Mouse (Mus musculus): ENCODE measurements around the gene Fgfr2. TPM values are rescaled to one million over a fixed set of nuclear protein-coding genes. Genes with fewer than 3 reads are reported as not detected.
A peak's percentile ranks its signal among the peaks of the same experiment; 100 is the strongest.

Fgfr2 gene
- total RNA-seq (2015) (0.41 and 0.51 TPM in 2 replicates), total RNA-seq (2017) (0.26 and 0.41 TPM in 2 replicates)

DNA sequence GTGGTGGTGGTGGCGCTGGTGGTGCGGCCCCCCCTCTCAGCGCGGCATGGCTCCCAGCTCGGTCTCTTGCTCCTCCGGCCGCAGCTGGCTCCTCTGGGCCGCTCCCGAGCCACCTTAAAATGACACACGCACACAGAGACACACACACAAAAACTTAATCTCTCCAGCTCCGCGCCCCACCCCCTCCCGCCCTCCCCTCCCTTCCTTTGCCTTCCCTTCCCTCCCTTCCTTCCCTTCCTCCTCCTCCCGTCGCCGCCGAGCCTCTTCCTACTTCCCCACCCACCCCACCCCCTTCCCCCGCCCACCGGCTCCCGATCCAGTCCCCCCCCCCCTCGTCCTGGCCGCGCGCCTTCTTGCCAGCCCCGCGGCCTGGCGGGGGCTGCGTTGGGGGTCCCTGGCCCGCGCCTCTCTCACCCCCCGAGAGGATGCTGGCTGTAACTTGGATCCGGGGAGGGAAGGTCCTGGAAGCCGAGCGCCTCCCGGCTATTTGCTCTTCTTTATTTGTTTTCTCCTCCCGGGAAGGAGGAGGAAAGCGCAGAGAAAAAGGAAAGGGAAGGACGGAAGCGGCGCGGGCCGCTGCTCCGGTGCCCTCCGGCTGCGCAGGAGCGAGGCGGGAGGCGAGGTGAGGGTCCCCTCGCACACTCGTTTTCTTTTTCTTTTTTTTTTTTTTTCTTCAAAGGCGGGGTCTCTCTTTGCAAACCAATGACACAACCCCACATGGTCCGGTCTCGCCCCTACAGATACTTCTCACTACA lies at the start of gene Fgfr2:
Fgfr2 (minus strand) TSS at position 107 of the 755 bp plus-strand sequence.
- peak; percentile 24 for ATAC-seq (ENCODE audit: poor library complexity, severe bottlenecking)

DNA sequence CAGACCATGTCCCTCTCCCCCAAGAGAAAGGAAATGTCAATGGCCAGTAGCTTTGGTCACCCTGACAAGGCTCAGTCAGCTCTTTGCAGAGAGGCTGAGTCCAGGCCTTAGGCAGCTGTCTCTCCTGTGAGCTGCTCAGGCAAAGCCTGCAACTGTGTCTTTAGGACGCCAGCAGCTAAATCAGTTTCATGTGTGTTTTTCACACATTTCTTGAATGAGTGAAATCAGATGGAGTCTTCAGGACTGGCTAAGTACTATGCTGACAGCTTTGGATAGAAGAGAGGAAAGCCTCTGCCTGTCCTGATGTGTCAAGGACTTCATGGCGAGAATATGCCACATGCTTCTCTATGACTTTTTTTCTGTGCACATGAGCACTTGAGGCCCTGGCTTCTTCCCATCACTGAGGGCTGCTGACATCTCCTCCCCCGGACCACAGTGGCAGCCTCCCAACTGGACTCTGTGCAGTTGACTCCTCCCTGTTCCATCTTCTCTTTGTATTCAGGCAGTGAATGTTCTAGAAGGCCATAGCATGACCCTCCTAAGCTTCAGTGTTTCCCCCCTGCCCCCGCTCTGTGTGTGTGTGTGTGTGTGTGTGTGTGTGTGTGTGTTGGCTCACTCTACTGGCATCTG lies 48.4 kb upstream of the Fgfr2 start:
- ATAC-seq (ENCODE audit: poor library complexity, severe bottlenecking), result no peak

DNA sequence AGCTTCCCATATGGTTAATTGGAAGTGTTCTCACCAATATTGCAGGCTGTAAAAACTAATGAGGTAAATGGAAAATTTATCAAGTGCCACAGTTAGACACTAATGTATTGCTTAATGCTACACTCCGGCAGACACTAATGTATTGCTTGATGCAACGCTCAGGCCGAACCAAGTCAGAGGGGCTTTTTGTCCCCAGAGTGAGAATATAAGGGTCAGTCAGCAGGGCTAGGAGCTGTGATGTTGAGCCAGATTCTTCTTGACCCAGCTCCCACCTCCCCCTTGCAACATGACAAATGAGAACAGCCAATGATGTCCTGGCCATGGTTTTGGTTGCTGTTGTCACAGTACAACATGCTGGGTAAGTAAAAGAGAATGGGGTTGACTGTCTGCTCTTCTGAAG lies 45.8 kb upstream of the Fgfr2 start:
- ATAC-seq (ENCODE audit: poor library complexity, severe bottlenecking), result no peak

DNA sequence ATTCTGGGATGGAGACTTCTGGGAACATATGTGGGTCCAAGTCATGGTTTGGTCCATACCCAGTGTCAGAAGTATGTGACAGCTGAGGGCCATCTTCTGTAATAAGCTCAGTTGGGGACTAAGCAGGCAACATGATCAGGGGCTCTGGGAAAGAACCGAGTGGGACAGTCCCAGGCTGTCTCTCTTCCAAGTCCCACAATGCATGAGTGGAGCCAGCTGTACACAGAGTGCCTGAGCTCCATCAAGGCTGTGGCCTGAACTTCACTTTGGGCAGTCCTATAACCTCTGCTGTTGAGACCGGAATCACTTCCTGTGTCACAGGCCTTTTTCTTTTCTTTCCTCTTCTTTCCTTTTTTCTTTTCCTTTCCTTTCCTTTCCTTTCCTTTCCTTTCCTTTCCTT lies 44.8 kb upstream of the Fgfr2 start:
- no peak for ATAC-seq (ENCODE audit: poor library complexity, severe bottlenecking)

DNA sequence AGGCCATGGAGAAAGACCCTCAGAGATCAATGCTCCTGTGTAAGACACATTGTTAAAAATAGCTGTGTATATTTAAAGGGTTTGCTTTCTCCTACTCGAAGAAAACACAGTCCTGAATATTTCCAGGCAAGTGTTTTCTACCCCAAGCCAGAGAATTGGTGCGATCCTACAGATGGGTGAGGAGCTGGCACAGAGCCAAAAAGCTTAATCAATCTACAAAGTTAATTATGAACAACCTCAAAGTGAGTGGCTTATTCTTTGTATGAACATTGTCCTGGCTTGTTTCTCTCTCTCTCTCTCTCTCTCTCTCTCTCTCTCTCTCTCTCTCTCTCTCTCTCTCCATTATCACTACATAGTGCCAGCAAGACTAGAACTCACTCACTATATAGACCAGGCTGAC lies 41.6 kb upstream of the Fgfr2 start:
- ATAC-seq (ENCODE audit: poor library complexity, severe bottlenecking), result no peak

DNA sequence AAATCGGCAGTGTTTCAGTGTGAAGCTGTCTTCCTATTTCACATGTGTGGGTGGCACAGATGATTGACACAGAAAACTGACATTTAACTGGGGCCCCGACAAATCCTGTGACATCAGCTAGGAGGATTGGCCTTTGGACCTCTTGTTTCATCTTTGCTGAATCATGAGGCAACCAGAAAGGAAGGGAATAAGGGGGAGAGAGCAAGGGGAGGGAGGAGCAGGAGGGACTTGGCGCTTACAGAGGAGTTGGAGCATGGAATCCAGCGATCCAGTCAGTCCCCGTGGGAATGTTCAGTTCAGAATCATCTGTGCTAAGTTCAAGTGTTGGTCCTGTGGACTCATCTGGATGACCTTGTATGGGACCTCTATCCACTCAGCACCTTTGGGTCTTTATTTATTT lies 39.9 kb upstream of the Fgfr2 start:
- no peak for ATAC-seq (ENCODE audit: poor library complexity, severe bottlenecking)

DNA sequence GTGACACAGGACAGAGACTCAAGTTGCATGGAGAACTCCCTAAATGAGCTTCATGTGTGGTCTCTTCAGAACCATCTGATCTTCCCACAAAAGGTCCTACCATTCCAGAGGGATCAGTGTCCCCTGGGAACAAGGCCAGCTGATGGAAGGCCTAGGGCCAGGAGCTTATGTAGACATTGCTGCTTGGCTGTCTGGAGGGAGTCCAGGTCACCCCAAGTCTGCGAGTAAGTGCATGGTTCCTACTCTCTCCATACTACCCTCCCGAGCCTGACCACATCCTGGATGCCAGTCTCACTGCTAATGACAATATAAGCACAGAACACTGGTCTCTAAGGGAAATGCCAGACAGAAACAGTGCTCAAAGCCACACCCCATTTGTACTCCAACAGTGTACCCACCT lies 39.0 kb upstream of the Fgfr2 start:
- ATAC-seq (ENCODE audit: poor library complexity, severe bottlenecking), result no peak

DNA sequence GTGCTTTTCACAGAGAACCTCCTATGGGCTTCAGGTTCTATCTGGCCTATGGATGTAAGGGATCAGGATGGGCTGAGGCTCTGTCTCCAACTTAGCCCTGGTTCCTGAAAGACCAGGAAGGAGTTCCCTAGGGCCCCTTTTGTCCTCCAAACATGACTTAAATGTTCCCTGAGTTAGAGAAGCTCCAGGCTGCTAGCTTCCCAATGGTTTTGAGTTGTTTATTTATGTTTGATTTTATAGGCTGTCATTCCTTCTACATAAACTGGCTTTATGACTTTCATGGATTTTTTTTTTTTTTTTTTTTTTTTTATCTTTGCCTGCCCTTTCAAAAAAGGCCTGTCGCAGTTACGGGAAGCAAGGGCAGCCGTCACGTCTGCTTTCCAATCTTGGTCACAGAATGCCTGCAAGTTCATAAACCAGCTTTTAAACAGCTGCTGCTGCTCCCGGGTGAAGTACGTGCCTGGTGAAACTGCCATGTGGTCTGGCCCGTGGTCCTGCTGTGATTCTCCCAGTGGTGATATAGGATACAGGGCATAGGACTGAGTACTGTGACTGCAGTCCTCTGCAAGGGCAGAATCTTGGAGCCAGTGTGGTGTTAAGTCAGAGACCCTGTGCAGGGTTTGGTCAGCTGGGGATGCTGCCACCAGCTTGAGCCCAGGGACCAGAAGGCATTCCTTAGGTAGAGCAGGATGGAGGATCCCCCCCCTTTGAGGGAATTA lies 38.4 kb upstream of the Fgfr2 start:
- no peak for ATAC-seq (ENCODE audit: poor library complexity, severe bottlenecking)

DNA sequence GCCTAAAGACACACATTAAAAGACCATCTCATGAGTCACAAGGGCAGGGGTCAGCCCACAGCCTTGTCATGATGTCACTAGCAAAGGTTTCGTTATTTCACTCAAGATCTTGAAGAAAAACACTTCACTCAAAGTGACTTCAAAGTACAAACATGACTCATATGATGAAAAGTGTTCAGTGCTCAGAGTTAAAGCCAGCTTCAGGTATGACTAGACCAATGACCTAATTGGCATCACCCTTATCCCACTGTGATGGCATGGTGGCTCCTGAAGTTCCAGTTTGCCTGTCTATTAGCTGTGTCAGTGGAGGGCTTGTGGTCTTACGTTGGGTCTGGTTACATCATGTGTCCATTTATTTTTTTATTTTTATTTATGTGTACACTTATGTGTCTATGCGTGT lies 36.4 kb upstream of the Fgfr2 start:
- ATAC-seq (ENCODE audit: poor library complexity, severe bottlenecking), result no peak

DNA sequence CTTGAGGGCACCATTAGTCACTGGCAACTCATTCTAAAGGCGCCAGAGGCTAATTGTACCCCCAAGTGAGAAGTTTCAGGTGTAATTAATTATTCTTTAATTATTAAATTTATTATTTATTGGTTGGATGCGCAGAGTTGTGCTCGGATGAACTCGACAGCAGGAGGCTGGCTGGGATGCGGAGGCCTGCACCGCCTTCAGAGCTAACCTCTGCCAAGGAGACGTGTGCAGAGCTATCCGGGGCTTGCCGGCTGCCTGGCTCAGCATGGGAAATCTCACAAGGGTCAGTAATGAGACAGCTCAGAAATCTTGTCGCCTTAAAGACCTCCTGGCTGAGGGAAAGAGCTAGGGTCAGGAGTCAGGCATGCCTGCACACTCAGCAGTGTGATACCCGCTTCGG lies 32.5 kb upstream of the Fgfr2 start:
- ATAC-seq (ENCODE audit: poor library complexity, severe bottlenecking), result no peak

DNA sequence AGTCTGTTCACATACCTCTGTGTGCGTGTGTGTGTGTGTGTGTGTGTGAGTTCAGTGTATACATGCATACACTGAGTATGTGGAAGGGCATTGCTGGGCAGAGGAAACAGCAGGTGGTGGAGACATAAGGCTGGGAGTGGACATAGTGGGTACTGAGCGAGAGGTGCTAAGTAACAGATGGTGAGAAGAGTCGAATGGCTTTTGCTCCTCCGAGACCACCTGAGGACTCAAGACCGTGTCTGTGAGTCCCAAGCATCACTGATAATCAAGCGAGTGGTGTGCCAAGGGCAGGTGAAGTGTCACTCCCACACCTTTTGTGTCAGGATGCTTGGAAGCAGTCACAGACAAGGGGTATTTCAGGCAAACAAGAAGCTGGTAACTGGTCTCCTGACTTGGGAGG lies 31.7 kb upstream of the Fgfr2 start:
- ATAC-seq (ENCODE audit: poor library complexity, severe bottlenecking), result no peak

DNA sequence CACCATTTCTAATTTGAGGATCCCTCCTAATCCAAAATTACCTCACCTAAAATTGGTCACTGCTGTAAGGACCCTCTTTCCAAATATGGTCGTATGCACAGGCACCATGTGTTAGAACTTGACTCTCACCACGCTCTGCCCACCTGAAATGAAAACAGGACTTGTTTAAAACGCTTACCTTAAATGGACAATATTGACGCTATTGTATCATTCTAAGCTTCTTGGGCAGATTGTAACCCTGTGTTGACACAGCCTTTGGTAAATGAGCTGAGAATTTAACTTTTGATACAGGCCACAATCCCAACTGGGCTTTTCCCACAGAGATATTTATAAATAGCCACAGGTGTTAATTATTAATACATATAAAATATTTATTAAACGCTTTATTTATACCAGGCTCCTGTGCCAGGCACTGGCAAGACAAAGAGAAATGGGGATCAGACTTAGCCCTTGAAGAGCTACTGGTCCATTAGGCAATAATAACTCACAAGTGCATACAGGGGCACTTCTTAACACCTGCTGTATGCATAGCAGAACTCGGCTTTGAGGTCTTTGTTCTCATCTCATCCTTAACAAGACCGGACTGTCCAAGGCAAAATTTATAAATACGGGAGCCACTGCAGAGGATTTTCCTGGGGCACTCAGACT lies 16.7 kb upstream of the Fgfr2 start:
- no peak for ATAC-seq (ENCODE audit: poor library complexity, severe bottlenecking)

DNA sequence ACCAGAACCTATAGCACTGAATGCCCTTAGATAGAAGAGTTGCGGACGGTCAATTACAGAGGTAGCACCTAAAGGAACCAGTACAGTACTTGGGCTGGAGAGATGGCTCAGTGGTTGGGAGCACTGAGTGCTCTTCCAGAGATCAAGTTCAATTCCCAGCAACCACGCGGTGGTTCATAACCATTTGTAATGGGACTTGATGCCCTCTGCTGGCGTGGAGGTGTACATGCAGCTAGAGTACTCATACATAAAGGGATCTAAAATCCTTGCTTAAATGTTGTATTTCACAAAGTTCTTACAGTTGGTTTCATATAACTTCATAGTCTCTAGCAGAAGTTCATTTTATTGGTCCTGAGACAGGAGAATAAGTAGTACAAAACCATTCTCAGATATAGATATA lies 10.4 kb upstream of the Fgfr2 start:
- ATAC-seq (ENCODE audit: poor library complexity, severe bottlenecking), result peak; percentile 77

DNA sequence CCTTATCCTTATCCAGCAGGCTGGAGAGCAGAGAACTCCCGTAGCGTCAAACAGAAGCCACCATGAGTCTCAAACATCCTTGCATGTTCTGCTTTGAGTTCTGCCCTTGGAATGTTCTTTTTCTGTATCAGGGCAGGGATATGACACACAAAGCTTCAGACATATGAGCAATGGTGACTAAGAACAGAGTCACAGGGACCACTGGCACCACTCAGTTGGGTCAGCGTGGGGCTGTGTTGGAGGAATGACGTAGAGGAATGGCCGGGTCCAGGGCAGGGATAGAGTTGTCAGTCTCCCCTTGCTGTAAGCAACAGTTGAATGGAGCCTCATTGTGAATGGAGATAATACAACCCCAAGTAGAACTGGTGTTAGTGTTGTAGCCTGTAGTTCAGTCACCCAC lies 9.6 kb upstream of the Fgfr2 start:
- ATAC-seq (ENCODE audit: poor library complexity, severe bottlenecking), result no peak

DNA sequence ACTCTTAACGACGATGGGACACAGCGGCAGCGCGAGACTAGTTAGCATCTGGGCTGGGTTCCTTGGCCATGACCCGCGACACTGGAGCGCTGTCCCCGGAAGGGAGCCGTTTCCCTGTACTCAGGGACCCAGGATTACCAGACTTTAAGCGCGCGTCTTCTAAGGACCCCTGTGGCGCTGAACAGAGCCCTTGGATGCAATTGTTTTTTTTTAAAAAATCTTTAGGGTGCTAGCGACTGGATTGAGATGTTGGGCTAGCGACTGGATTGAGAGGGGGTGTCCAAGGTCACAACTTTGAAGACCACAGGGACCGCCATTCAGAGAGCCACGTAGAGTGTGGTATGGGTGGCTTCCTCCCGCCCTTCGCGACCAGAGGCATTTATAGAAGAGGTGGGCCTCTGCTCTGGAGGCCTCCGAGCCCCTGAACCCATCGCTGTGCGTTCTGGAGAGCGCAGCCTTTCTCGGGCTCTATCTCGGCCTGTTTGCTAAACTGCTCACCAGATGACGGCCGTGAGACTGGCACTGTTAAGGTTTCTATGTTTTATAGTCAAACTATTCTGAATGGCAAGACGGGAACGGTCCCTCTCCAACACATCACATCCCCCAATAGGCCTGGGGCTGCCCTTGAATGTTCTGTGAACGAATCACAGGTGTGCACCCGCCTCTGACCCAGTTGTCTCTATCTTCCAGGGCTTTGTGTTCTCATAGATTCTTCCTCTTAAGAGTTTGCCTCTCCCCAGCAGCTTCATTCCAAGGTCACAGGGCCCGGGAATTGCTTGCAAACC lies 1.7 kb upstream of the Fgfr2 start:
- ATAC-seq (ENCODE audit: poor library complexity, severe bottlenecking), result no peak

DNA sequence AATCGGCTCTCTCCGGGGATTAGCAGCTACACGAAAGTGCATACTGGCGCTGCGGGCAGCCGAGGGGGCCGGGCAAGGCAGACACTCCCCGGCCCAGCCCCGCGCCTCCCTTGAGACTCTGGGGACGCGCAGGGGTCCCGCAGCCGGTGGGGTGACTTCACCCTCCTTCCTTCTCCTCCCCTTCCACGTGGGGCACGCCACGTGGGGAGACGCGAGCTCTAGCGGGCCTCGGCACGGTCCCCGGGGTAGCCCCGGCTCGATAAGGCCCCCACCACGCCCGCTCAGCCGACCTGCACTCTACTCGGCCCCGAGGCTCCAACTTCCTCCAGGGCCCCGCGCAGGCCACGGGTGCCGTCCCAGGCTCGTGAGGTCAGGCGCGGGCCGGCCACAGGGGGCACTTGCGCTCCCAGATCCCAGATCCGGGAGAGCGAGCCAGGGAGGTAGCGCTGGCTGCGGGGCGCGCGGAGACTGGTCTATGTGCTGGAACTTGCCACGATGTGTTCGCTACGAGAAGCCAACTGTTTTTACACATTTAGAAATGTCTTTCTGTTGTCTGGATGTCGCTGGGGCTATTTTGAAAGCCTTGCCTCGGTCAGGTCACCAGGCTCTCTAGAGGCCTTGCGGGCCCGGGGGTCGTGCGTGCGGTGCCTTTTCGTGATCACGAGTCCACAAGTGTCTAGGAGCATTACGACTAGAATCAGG lies 1.0 kb upstream of the Fgfr2 start, which contains the start of gene Ctbp2:
Ctbp2 (minus strand) TSS at position 356 of the 702 bp plus-strand sequence.
- ATAC-seq (ENCODE audit: poor library complexity, severe bottlenecking), result peak; percentile 77

DNA sequence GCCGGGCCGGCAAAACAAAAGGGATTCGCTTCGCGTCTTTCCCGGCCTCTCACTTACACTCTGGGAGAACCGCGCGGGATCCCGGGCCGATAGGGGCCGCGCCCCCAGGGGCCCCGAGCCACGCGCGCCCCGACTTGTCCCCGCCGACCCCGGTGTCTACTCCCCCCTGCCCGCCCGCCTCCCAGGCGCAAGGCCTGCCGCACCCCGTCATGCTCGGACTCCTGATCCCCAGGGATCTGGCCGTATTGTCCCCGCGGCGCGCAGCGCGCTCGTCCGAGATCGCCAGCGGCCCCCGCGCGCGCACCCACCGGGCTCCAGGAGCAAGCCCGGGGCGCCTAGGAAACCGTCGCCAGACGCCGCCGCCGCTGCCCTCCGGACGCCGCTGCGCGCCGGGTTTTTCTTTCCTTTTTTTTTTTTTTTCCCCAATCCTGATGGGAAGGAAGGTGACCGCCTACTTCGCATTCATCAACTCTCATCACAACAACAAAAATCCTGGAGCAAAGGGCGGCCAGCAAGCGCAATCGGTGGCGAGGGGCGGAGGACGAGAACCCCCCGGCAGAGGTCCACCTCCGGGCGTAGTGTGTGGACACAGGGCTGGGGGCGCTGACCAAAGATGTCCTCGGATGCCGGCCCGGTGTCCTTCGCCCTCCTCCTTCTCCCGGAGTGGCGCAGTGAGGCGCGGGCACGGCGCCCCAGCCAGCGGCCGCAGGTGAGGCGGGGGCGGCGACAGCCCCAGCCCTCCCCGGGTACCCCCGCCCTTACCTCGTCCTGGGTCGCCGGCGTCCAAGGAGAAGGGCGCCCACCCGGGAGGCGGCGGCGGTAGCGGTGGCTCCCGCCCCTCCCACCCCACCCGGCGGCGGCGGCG lies 539 bp downstream of the Fgfr2 start:
- ATAC-seq (ENCODE audit: poor library complexity, severe bottlenecking), result no peak

DNA sequence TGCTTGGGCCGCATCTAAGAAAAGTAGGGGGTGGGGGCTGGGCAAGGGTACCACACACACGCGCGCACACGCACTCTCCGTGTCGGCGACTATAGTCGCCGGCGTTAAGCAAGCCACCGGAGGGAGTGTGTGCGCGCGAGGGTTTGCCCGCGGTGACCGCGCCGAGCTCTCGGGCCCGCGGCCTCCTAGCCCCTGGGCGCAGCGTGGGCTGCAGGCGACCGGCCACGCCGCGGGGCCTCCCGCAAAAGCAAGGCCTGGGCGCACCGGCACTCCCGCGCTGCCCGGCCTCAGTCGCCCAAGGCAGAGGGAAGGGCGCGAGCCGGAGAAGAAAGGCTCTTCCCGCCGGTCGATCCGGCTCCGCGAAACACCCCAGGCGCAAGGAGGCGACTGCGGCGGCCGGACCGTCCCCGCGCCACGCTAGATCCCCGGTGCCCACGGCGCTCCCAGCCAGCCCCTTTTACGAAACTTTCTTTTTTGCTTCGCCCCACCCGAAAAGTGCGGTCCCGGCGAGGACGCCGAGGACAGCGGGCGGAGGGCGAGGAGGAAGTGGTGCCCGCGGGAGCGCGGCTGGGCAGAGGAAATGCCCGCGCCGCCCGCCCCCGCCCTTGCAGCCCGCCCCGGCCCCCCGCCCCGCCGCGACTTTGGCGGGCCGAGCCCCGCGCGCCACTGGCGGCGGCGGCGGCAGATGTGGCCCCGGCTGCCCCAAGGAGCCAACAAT lies 1.3 kb downstream of the Fgfr2 start:
- peak; percentile 55 for ATAC-seq (ENCODE audit: poor library complexity, severe bottlenecking)
